Mouse (Mus musculus): Measurements from ENCODE around the gene Ppp2r2d.

The Ppp2r2d gene

DNA sequence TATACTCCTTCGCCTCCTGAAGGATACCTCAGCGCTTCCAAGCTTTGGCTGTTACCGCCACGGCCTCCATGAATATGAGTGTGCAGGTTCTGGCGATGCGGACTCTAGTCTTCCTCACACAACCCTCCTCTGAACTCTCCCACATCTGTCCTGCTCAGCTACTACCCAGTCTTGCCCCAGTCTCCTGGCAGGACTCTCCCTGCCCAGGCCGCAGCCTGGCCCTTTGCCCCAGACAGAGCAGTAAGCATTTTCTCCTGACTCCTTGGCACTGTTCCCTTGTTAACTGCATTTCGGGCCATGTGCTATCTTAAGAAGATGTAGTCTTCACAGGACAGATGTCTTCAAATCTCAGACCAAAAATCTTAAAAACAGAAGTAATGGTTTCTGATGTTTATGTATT, 75.7 kb downstream of the Ppp2r2d start:
- in situ Hi-C loops (cut with MboI, MseI) = no loop called here

DNA sequence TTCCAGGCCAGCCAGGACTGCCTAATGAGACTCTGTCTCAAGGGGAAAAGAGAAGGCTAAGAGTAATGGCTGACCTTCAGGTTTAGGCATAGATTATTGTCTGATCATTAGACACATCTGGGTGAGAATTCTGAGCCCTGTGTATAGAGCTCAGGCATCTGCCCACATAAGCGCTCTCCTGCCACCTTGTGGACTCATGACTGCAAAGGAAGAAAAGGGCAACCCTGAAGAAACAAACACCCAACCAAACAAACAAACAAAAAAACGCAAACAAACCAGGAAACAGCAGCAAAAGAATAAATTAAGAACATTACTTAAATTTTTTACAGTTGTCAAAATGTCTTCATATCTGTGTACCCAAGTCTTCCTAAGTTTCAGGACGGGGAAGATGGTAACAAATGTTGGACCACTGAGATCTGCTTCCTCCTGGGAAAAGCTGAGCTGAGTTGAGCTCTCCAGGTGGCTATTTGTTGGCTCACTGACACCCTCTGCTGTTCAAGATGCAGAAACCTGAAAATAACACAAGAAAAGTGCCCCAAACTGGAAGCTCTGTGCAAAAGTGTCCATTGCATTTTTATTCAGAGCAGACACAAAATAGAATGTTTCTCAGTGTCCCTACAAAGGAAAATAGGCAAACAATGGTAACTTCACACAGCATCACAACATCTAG, 78.0 kb downstream of the Ppp2r2d start:
- in situ Hi-C loops (cut with MboI, MseI) = no loop called here

DNA sequence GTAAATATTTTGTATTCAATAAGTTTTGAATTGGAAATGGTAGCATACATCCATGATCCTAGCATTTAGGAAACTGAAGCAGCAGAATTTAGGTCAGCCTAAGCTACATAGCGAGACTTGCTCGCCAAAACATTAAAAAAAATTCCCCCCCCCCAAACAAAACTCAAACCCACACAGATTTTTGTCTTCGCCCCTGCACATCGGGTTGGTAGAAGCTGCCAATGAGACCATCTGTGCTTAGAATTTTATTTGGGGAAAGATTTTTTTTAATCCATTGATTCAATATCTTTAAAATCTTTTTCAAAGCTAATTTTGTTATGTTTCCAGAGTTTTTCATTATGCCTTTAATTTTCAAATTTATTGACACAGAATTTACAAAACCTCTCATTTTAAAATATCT, 82.6 kb downstream of the Ppp2r2d start:
- in situ Hi-C loops (cut with MboI, MseI) = no loop called here
